Comparison of ENCODE assay signal across 13 mouse cellular contexts in the genomic region with DNA sequence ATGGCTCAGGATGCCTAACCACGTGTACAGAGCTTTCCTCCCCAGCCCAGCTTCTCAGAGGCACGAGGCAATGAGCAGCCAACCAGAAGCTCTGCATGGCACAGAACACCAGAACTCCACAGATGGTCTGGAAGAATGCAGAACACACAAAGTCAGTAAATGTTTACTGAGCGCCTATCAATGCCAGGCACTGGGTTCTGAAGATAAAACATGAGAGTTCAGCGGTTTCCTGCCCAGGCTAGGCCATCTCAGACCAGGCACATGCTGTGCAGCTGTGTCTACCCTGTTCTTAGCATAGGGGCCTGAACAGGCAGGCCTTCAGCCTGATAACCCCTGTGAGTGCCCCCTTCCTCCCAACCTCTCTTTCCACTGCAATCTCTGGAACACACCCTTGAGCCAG. TPM values are rescaled to one million over a fixed set of nuclear protein-coding genes. Genes with fewer than 3 reads are reported as not detected.
DNase-seq lines count a peak whose midpoint lies in the region; ATAC-seq lines count a peak whose summit lies in the region.
"Had no signal": no experiment of that assay in that cellular context is flagged by ENCODE, and none has a peak within 500 bp of the region (broad histone marks: within the 10 kb centered on the region; RNA-seq: fewer than 3 reads in every experiment).

No protein-coding gene starts in this region.

- no peaks in the 10 kb centered on the region for H3K27me3 ChIP-seq in heart, embryonic 14.5 days (ENCODE audit: control insufficient read depth, insufficient read depth, low read length)
- H3K27me3 ChIP-seq in liver, embryonic 16.5 days (ENCODE audit: control insufficient read depth, insufficient read depth, low read depth, low read length) = no peaks in the 10 kb centered on the region

- H3K27ac ChIP-seq in heart, embryonic 14.5 days (replicated peaks in 1 of 2; ENCODE audit: control insufficient read depth in 1 of 2, insufficient read depth in 1 of 2, low read depth in 2 of 2, low read length in 2 of 2) = no peak overlapping the region
- peak overlapping the region; percentile 81 for H3K27ac ChIP-seq in liver, embryonic 16.5 days (ENCODE audit: low read length)
- H3K27ac ChIP-seq: kidney, postnatal 0 days had no signal

- no peak overlapping the region for H3K4me2 ChIP-seq in heart, embryonic 14.5 days (ENCODE audit: low read length)
- no peak overlapping the region for H3K4me2 ChIP-seq in liver, embryonic 16.5 days (ENCODE audit: low read depth, low read length)

- peak; percentile 36; the same call in 1 of the 2 replicates for ATAC-seq in heart, embryonic 14.5 days (ENCODE audit: insufficient number of reproducible peaks, insufficient read depth, low FRiP score, low read depth)
- ATAC-seq in erythroblast, adult 5-6 weeks (replicated peaks; ENCODE audit: low FRiP score, poor library complexity, severe bottlenecking) = peak; percentile 81
- ATAC-seq in liver, embryonic 16.5 days (ENCODE audit: low read depth) = peak; percentile 91
- ATAC-seq: hindbrain, embryonic 16.5 days had no signal

- no peaks in the 10 kb centered on the region; a peak in 1 of 4 replicates for H3K4me1 ChIP-seq in heart, embryonic 14.5 days (ENCODE audit: control insufficient read depth in 2 of 2, insufficient read depth in 2 of 2, low read length in 2 of 2)
- peaks cover 32% of the 10 kb centered on the region for H3K4me1 ChIP-seq in liver, embryonic 16.5 days (ENCODE audit: control insufficient read depth, low read depth, low read length)

- 49% methylated on average over 4 of the region's 4 CpGs for WGBS in heart, embryonic 14.5 days
- WGBS in liver, embryonic 16.5 days (ENCODE audit: insufficient replicate concordance) = 11% methylated on average over 4 of the region's 4 CpGs

- no peaks in the 10 kb centered on the region for H3K36me3 ChIP-seq in heart, embryonic 14.5 days (ENCODE audit: control insufficient read depth, insufficient read depth, low read length)
- H3K36me3 ChIP-seq in liver, embryonic 16.5 days (ENCODE audit: control insufficient read depth, insufficient read depth) = no peaks in the 10 kb centered on the region

- DNase-seq in heart, postnatal 4 days = no peak
- peak; percentile 39 for DNase-seq in 416B (ENCODE audit: low read depth)
- no peak for DNase-seq in right cerebral cortex, postnatal 10 days (ENCODE audit: low spot score in 2 of 2)
- no peak for DNase-seq in left cerebral cortex, postnatal 25 days (ENCODE audit: low spot score in 2 of 2)
- DNase-seq in cerebellum, postnatal 4 days (ENCODE audit: low spot score in 2 of 2) = no peak
- DNase-seq: B cell, adult 2 months; right cerebral cortex, postnatal 4 days; thymus, postnatal 25 days had no signal

- no peak overlapping the region for H3K4me3 ChIP-seq in heart, embryonic 14.5 days (ENCODE audit: control insufficient read depth in 1 of 2, insufficient read depth in 1 of 2, low read depth in 1 of 2, low read length in 2 of 2)
- no peak overlapping the region for H3K4me3 ChIP-seq in liver, embryonic 16.5 days (ENCODE audit: low read depth, low read length)

- H3K9me3 ChIP-seq in heart, embryonic 14.5 days (ENCODE audit: control insufficient read depth, low read length) = no peaks in the 10 kb centered on the region
- H3K9me3 ChIP-seq in liver, embryonic 16.5 days (replicated peaks; ENCODE audit: control insufficient read depth, low read length) = no peaks in the 10 kb centered on the region

- H3K9ac ChIP-seq in heart, embryonic 14.5 days (ENCODE audit: low read length) = no peak overlapping the region
- H3K9ac ChIP-seq in liver, embryonic 16.5 days (ENCODE audit: low read depth, low read length) = peak overlapping the region; percentile 36; the same call in 1 of the 2 replicates

- intact Hi-C loops in left cerebral cortex, postnatal 25 days (cut with DNase I) = no loop called here

RNA-seq across cellular contexts. Expression of gene Tent5c, which starts 59.5 kb away (rescaled TPM):
- polyA plus RNA-seq in heart, embryonic 14.5 days (2014; fragmentation: Nextera tagmentation; extraction: Ambion mirVana) = 7.7 and 14.8 TPM in 2 replicates
- total RNA-seq in heart, postnatal 4 days (2021) = 10 to 100 TPM; 17.9 to 51.7 TPM
- total RNA-seq in erythroblast, adult 5-6 weeks (2015; ENCODE audit: low replicate concordance) = 608 and 670 TPM in 2 replicates
- total RNA-seq in erythroblast, adult 5-6 weeks (2017; ENCODE audit: low replicate concordance) = 1,090 and 1,183 TPM in 2 replicates
- polyA plus RNA-seq in liver, embryonic 16.5 days (2015; fragmentation: Nextera tagmentation; extraction: Ambion mirVana) = 115 and 132 TPM in 2 replicates
- 1 to 10 TPM; 2.5 to 3.2 TPM for total RNA-seq in left cerebral cortex, postnatal 25 days (2021)

Comparison
In these comparisons a context has a peak if more than half of its experiments do, and no peak if none do; other contexts are left out.
1. ATAC-seq: peak in every context shown above with its lines; median percentile 91 in liver, embryonic 16.5 days; 81 in erythroblast, adult 5-6 weeks; 36 in heart, embryonic 14.5 days.
2. RNA of gene Tent5c, which starts 59.5 kb away (total RNA-seq): 608 to 1,183 TPM in erythroblast, adult 5-6 weeks; 17.9 to 51.7 TPM in heart, postnatal 4 days and 2.5 to 3.2 TPM in left cerebral cortex, postnatal 25 days; every median in the first group is over 10 times any median in the second.